Mouse (Mus musculus) neural tube, embryonic 11.5 days (tissue): ENCODE measurements at regions not wholly inside any gene's neighbourhood (a gene's known extent, or its start where the extent isn't known, plus 50 kb on each side); places are given as distances from the start of the nearest gene placed in this dataset.
A peak's percentile ranks its signal among the peaks of the same experiment; 100 is the strongest.

Experiments used
- ATAC-seq: fragments of 200-750 bp; cut with Nextera tagmentation; 2 replicates; pipeline ENCODE4 v1.8.0; 2017; ENCODE audit warnings: moderate number of reproducible peaks, mild to moderate bottlenecking, moderate TSS enrichment, moderate library complexity; ENCODE audit not compliant: insufficient read depth, low FRiP score, low TSS enrichment
- DNase-seq: peaks from one replicate; pipeline ENCODE4 v3.0.0-alpha.2; 2015; ENCODE audit warnings: low spot score
- H3K27ac ChIP-seq: fragments of 300-500 bp; sonication (generic); 2 replicates; pipeline ENCODE4 v1.5.1; 2014; ENCODE audit warnings: low read depth, mild to moderate bottlenecking, low read length
- H3K27me3 ChIP-seq: fragments of 300-500 bp; sonication (generic); 2 replicates; pipeline ENCODE4 v1.6.1; 2014; ENCODE audit warnings: mild to moderate bottlenecking, low read length, mixed read lengths; ENCODE audit not compliant: control insufficient read depth, insufficient read depth
- H3K36me3 ChIP-seq: fragments of 300-500 bp; sonication (generic); 2 replicates; pipeline ENCODE4 v1.6.1; 2014; ENCODE audit warnings: mild to moderate bottlenecking, low read length, moderate library complexity, mixed read lengths; ENCODE audit not compliant: control insufficient read depth, insufficient read depth
- H3K4me1 ChIP-seq: fragments of 300-500 bp; sonication (generic); 2 replicates; pipeline ENCODE4 v1.6.1; 2014; ENCODE audit warnings: low read length, mixed read lengths; ENCODE audit not compliant: control insufficient read depth, insufficient read depth
- H3K4me2 ChIP-seq: fragments of 300-500 bp; sonication (generic); 2 replicates; pipeline ENCODE4 v1.6.1; 2014; ENCODE audit warnings: low read depth, mild to moderate bottlenecking, moderate library complexity
- H3K4me3 ChIP-seq: fragments of 300-500 bp; sonication (generic); 2 replicates; pipeline ENCODE4 v1.5.1; 2014; ENCODE audit warnings: low read depth, low read length
- H3K9ac ChIP-seq: fragments of 300-500 bp; sonication (generic); 2 replicates; pipeline ENCODE4 v1.6.1; 2014; ENCODE audit warnings: mild to moderate bottlenecking, low read length
- H3K9me3 ChIP-seq: fragments of 300-500 bp; sonication (generic); 2 replicates; pipeline ENCODE4 v1.6.1; 2016; ENCODE audit warnings: low read length; ENCODE audit not compliant: control insufficient read depth
- whole genome bisulfite sequencing: fragments of 180-500 bp; shearing (Covaris S2); extraction: QIAGEN DNeasy Blood & Tissue Kit; methylation state at CpG from one replicate; pipeline ENCODE4 v1.1.7; 2014; 5-methylcytosine and 5-hydroxymethylcytosine counted together

DNA sequence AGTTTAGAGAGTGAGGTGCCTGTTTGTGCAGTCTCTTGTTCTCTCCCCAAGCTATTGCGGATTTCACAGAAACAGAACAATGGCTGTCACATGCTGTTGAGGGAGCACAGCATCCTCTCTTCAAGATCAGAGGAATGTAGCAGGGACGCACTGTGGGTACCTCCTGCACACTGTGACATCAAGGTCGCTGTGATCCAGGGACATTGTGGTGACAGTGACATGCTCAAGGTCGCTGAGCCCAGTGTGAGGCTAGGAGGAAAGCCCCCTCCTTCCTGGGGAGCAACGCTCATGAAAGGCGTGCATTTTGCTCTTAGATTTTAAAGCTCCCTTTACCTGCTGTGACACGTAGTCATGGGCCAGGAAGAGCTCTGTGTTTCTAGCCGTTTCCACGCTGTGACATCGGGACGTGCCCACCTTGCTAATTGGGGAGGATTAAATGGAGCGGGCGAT lies 248.5 kb upstream of the Myt1l start:
- Histone ChIP-seq H3K4me1 (peaks cover 15% of the 10 kb centered on the region), H3K9me3 (no peaks in the 10 kb centered on the region), H3K27me3 (no peaks in the 10 kb centered on the region), H3K9ac (peak overlapping the region; percentile 19), H3K36me3 (no peaks in the 10 kb centered on the region), H3K4me3 (no peak overlapping the region), H3K27ac (peak overlapping the region; percentile 86), H3K4me2 (peak overlapping the region; percentile 26)
- ATAC-seq (peak; percentile 49; the same call in 1 of the 2 replicates), DNase-seq (no peak)
- WGBS, result 7% methylated on average over 13 of the region's 13 CpGs

DNA sequence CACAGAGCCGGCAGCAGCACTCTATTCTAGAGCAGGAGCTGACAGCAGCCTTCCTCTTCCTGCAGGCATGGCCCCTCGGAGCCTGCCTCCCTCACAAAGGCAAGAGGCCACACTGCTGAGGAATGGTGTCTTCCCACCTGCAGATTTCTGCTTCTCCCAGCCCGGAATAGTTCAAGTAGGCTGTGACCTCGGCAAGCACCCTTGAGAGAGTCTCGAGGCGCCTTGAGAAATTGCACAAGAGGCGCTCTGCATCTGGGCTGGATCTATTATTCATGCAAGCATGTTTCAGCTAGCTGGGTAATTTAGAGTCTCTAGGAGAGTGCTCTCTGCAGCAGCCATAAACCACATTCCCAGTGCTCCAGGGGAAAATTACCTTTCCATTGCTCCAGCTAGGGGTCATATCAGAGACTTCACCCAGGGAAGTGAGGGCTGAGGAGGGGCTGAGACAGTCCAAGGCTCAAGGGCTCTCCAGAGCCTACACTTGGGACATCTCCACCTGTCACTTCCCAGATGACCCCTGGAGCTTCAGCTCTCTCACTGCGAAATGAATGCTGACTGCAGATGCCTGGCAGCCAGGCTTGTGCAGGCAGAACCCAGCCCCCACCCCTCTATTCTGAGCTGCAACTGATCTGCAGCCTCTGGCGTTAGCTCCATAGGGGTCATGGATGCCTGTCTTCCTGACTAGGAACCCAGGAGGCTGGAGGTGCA lies 247.9 kb upstream of the Myt1l start:
- no peaks in the 10 kb centered on the region for H3K36me3 ChIP-seq
- no peak overlapping the region for H3K4me3 ChIP-seq
- peak overlapping the region; percentile 26 for H3K4me2 ChIP-seq
- 3% methylated on average over 9 of the region's 9 CpGs for WGBS
- H3K27ac ChIP-seq, result peak overlapping the region; percentile 86
- DNase-seq (peak; percentile 56), ATAC-seq (peak; percentile 66)
- no peaks in the 10 kb centered on the region for H3K27me3 ChIP-seq
- no peaks in the 10 kb centered on the region for H3K9me3 ChIP-seq
- H3K9ac ChIP-seq, result peak overlapping the region; percentile 24
- H3K4me1 ChIP-seq, result peaks cover 15% of the 10 kb centered on the region

DNA sequence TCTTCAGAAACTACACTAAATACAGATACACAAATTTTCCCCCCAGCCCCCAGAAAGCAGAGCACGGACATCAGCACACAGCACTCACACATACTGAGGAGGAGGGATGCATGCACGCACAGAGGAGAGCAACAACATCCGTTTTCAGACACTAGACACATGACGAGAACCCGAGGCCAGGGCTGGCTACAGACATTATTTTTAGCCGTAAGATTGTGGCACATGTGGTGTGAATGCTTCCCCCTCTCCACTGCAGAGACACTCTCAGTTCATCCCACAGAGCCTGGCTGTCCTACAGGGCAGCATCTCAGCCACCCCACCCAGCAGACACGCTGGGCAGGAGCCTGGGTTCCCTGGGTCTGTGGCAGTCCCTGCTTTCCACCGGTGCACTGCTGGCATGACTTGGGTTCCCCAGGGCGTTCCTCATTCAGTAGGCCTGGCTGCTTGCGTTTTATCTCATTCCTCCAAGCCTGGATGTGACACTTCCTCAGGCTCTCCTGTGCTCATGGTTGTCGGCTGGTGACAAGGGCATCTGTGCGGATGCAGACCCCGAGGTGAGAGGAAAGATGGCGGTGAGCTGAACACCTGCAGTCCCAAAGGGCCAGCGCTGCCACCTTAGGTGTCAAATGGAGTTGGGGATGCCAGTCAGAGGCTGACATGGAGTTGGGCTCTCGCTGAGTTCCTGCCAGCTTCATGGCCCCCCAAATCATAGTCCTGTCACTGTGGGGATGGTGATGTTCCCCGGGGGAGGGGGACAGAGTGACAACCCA lies 247.1 kb upstream of the Myt1l start:
- 61% methylated on average over 17 of the region's 17 CpGs for WGBS
- peak overlapping the region; percentile 86 for H3K27ac ChIP-seq
- no peak for ATAC-seq
- H3K36me3 ChIP-seq, result no peaks in the 10 kb centered on the region
- no peaks in the 10 kb centered on the region for H3K9me3 ChIP-seq
- H3K4me1 ChIP-seq, result peaks cover 15% of the 10 kb centered on the region
- no peaks in the 10 kb centered on the region for H3K27me3 ChIP-seq
- H3K4me3 ChIP-seq, result no peak overlapping the region
- DNase-seq, result peak; percentile 17
- H3K9ac ChIP-seq, result 0 out of 2 replicates have a peak overlapping the region, but pooled peaks have one; percentile 24
- H3K4me2 ChIP-seq, result no peak overlapping the region; the same call in 1 of the 2 replicates

DNA sequence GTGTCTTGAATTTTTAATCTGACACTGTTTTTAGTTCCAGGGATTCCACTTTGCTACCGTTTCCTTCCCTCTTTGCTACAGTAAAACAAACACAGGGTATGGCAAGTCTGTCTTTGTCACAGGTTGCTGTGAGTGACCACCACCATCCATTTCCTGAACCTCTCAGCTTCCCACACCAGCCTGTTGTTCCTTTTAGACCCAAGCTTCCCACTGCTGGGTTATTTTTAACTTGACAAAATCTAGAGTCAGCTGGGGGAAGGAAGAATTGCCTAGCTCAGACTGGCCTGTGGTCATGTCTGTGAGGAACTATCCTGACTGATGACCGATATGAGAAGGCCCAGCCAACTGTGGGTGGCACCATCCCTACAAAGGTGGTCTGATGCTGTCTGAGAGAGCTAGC lies 239.4 kb upstream of the Myt1l start:
- Histone ChIP-seq H3K27ac (no peak overlapping the region), H3K4me2 (no peak overlapping the region), H3K9me3 (no peaks in the 10 kb centered on the region), H3K9ac (no peak overlapping the region), H3K27me3 (no peaks in the 10 kb centered on the region), H3K4me1 (peaks cover 5% of the 10 kb centered on the region; the same call in 1 of the 2 replicates), H3K36me3 (no peaks in the 10 kb centered on the region), H3K4me3 (no peak overlapping the region)
- ATAC-seq (no peak), DNase-seq (no peak)
- WGBS, result 93% methylated on average over 2 of the region's 2 CpGs

DNA sequence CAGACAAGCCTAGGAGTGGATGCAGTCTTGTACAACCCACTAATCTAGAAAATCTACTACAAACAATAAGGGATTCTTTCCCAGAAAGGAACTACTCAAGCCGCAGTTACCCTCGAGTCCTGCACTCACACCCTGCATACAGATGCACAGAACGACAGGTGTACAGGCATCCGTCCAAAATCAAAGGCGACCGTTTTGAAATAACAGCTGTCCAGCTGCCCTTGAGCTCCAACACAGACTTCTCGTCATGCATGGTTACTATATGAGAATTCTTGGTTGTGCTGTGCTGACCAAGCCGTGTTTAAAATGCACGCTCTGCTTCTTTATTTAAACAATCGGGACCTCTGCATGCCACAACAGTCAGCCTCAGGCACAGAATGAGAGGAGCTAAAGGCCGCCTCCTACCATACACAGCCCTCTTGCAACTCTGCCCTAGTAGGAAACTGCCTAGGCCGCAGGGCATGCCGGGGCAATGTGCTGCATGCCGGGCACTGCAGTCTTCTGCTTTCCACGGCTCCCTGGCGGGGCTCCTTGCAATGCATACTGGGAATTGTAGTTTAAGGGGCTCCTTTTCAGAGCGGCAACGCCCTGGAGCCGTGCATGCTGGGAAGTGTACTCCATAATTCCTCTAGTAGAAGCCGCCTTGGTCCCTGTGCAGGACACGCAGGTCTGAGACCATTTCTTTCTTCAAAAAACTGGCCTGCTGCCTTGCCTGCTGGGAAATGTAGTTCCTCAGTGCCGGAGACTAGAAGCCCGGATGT lies 237.4 kb upstream of the Myt1l start:
- WGBS, result 14% methylated on average over 23 of the region's 23 CpGs
- Histone ChIP-seq H3K27me3 (no peaks in the 10 kb centered on the region), H3K27ac (peak overlapping the region; percentile 62), H3K4me1 (peaks cover 5% of the 10 kb centered on the region; the same call in 1 of the 2 replicates), H3K4me2 (peak overlapping the region; percentile 46), H3K36me3 (no peaks in the 10 kb centered on the region), H3K9me3 (no peaks in the 10 kb centered on the region), H3K4me3 (peak overlapping the region; percentile 20; the same call in 1 of the 2 replicates), H3K9ac (peak overlapping the region; percentile 60)
- ATAC-seq (peak; percentile 97), DNase-seq (peak; percentile 94)

DNA sequence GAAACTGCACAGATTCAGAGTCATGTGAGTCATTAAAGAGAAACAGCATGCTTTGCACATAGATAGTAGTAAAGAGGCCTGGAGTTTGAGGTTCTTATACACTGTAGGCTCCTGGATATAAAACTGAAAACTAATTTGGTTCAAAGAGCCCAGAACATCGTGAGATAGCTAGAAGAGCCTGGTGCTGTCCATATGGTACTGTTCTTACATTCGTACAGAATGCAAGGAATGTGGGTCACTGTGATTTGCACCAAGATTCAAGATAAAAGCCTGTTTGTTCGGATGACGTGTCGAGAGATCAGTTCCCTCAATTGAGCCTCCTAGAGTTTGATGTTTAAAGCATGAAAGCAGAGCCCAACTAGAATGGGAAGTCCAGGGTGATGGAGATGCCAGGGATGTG lies 230.2 kb upstream of the Myt1l start:
- Histone ChIP-seq H3K36me3 (no peaks in the 10 kb centered on the region), H3K9ac (no peak overlapping the region), H3K4me1 (no peaks in the 10 kb centered on the region), H3K4me3 (no peak overlapping the region), H3K27me3 (no peaks in the 10 kb centered on the region), H3K9me3 (no peaks in the 10 kb centered on the region), H3K27ac (no peak overlapping the region), H3K4me2 (no peak overlapping the region)
- no peak for ATAC-seq
- DNase-seq, result no peak
- WGBS, result 79% methylated on average over 5 of the region's 5 CpGs

DNA sequence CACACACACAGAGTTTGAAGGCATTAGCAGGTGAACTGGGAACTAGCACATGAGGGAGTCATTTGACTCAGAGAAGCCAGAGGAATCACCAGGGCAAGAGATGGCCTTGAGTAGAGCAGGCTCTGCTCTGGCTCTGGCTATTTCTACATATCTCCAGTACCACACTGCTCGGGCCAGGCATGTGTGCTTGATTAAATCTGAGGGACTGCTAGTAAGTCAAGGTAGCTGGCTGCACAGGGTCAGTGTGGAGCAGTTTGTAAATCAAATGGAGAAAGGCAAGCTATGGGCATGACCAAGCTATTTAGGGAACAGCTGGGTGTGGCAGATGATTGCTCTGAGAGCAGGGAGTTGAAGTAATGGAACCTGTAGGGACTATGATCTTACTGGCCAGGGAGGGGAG lies 212.5 kb upstream of the Myt1l start:
- Histone ChIP-seq H3K9ac (no peak overlapping the region), H3K27me3 (no peaks in the 10 kb centered on the region), H3K36me3 (no peaks in the 10 kb centered on the region), H3K4me3 (no peak overlapping the region), H3K9me3 (no peaks in the 10 kb centered on the region), H3K4me2 (no peak overlapping the region), H3K27ac (no peak overlapping the region), H3K4me1 (no peaks in the 10 kb centered on the region)
- DNase-seq, result no peak
- ATAC-seq, result no peak
- 68% methylated on average over 1 of the region's 1 CpGs for WGBS

DNA sequence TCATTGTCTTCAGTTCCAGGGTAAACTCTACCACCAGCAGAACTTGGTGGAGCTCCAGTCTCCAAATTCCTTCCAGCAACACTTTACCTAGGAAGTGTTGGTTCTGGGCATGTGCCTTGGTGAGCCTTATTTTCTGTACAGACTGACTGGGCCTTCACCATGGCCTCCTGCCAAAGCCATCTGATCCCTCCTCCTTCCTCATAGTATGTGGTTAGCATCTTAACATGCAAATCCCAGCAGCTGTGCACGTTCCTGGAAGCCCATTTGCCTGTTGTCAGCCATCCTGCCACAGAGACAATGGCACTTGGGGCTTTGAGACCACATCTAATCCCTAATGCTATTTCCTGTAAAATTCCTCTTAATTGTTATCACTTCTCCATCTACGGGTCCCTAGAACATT lies 206.7 kb upstream of the Myt1l start:
- Histone ChIP-seq H3K4me2 (no peak overlapping the region), H3K27me3 (no peaks in the 10 kb centered on the region), H3K9me3 (no peaks in the 10 kb centered on the region), H3K36me3 (no peaks in the 10 kb centered on the region), H3K9ac (no peak overlapping the region), H3K4me1 (no peaks in the 10 kb centered on the region), H3K4me3 (no peak overlapping the region), H3K27ac (no peak overlapping the region)
- ATAC-seq (no peak), DNase-seq (no peak)
- WGBS, result 72% methylated on average over 2 of the region's 2 CpGs
